Mouse (Mus musculus): Measurements from ENCODE around the gene Col28a1. TPM values are rescaled to one million over a fixed set of nuclear protein-coding genes. Genes with fewer than 3 reads are reported as not detected.

Gene Col28a1
- polyA plus RNA-seq, 1 experiment = 0.17 TPM

- no peak for TF ChIP-seq POLR2A (IDR thresholded peaks at IDR 0.05; ENCODE audit: borderline replicate concordance, extremely low read depth, low read depth, low read length)
- TF ChIP-seq CTCF (IDR thresholded peaks at IDR 0.05; ENCODE audit: insufficient read depth, low read length) = no peak
- H3K4me1 ChIP-seq (ENCODE audit: control insufficient read depth, insufficient read depth, low read length) = no peaks in the 10 kb centered on the region
- no peak for DNase-seq
- WGBS = 86% methylated on average over 2 of the region's 2 CpGs
- no peak overlapping the region for H3K4me3 ChIP-seq (replicated peaks; ENCODE audit: extremely low read depth, low read depth, low read length)
These were observed 16.3 kb downstream of the Col28a1 start for GRCm38 (mm10) chr6:8176116-8176515.

- no peaks in the 10 kb centered on the region for H3K4me1 ChIP-seq (ENCODE audit: control insufficient read depth, insufficient read depth, low read length)
- H3K4me3 ChIP-seq (replicated peaks; ENCODE audit: extremely low read depth, low read depth, low read length) = no peak overlapping the region
- 96% methylated on average over 7 of the region's 7 CpGs for whole genome bisulfite sequencing
- TF ChIP-seq POLR2A (IDR thresholded peaks at IDR 0.05; ENCODE audit: borderline replicate concordance, extremely low read depth, low read depth, low read length) (no peak), CTCF (IDR thresholded peaks at IDR 0.05; ENCODE audit: insufficient read depth, low read length) (no peak)
- DNase-seq = no peak
These were observed 17.1 kb downstream of the Col28a1 start for GRCm38 (mm10) chr6:8175346-8175745.

GRCm38 (mm10) chr6:8174062-8174461 is 18.4 kb downstream of the Col28a1 start:
- DNase-seq = no peak
- 30% methylated on average over 2 of the region's 2 CpGs for WGBS
- TF ChIP-seq CTCF (IDR thresholded peaks at IDR 0.05; ENCODE audit: insufficient read depth, low read length) (no peak), POLR2A (IDR thresholded peaks at IDR 0.05; ENCODE audit: borderline replicate concordance, extremely low read depth, low read depth, low read length) (no peak)

GRCm38 (mm10) chr6:8172101-8172500 is 20.3 kb downstream of the Col28a1 start:
- H3K4me3 ChIP-seq (replicated peaks; ENCODE audit: extremely low read depth, low read depth, low read length) = no peak overlapping the region
- TF ChIP-seq CTCF (IDR thresholded peaks at IDR 0.05; ENCODE audit: insufficient read depth, low read length) (no peak), POLR2A (IDR thresholded peaks at IDR 0.05; ENCODE audit: borderline replicate concordance, extremely low read depth, low read depth, low read length) (no peak)
- DNase-seq = no peak
- WGBS = 83% methylated on average over 1 of the region's 1 CpGs
- no peaks in the 10 kb centered on the region for H3K4me1 ChIP-seq (ENCODE audit: control insufficient read depth, insufficient read depth, low read length)

More at GRCm38 (mm10) chr6:8174062-8174461, 18.4 kb downstream of the Col28a1 start:
- no peaks in the 10 kb centered on the region for H3K4me1 ChIP-seq (ENCODE audit: control insufficient read depth, insufficient read depth, low read length)
- H3K4me3 ChIP-seq (replicated peaks; ENCODE audit: extremely low read depth, low read depth, low read length) = no peak overlapping the region

GRCm38 (mm10) chr6:8164741-8165140 is 27.7 kb downstream of the Col28a1 start:
- WGBS = 63% methylated on average over 1 of the region's 1 CpGs
- no peak for DNase-seq
- Histone ChIP-seq H3K4me3 (replicated peaks; ENCODE audit: extremely low read depth, low read depth, low read length) (no peak overlapping the region), H3K4me1 (ENCODE audit: control insufficient read depth, insufficient read depth, low read length) (no peaks in the 10 kb centered on the region)
- no peak for TF ChIP-seq POLR2A (IDR thresholded peaks at IDR 0.05; ENCODE audit: borderline replicate concordance, extremely low read depth, low read depth, low read length)
- TF ChIP-seq CTCF (IDR thresholded peaks at IDR 0.05; ENCODE audit: insufficient read depth, low read length) = no peak

- Histone ChIP-seq H3K4me1 (ENCODE audit: control insufficient read depth, insufficient read depth, low read length) (no peaks in the 10 kb centered on the region), H3K4me3 (replicated peaks; ENCODE audit: extremely low read depth, low read depth, low read length) (no peak overlapping the region)
- TF ChIP-seq POLR2A (IDR thresholded peaks at IDR 0.05; ENCODE audit: borderline replicate concordance, extremely low read depth, low read depth, low read length) (no peak), CTCF (IDR thresholded peaks at IDR 0.05; ENCODE audit: insufficient read depth, low read length) (no peak)
- DNase-seq = no peak
- 35% methylated on average over 2 of the region's 2 CpGs for WGBS
These were observed 32.4 kb downstream of the Col28a1 start for GRCm38 (mm10) chr6:8160001-8160400.

GRCm38 (mm10) chr6:8157121-8157520 is 35.3 kb downstream of the Col28a1 start:
- H3K4me1 ChIP-seq (ENCODE audit: control insufficient read depth, insufficient read depth, low read length) = no peaks in the 10 kb centered on the region
- TF ChIP-seq POLR2A (IDR thresholded peaks at IDR 0.05; ENCODE audit: borderline replicate concordance, extremely low read depth, low read depth, low read length) (no peak), CTCF (IDR thresholded peaks at IDR 0.05; ENCODE audit: insufficient read depth, low read length) (no peak)
- DNase-seq = no peak
- H3K4me3 ChIP-seq (replicated peaks; ENCODE audit: extremely low read depth, low read depth, low read length) = no peak overlapping the region

GRCm38 (mm10) chr6:8152551-8153361 is 39.7 kb downstream of the Col28a1 start:
- Histone ChIP-seq H3K4me1 (ENCODE audit: control insufficient read depth, insufficient read depth, low read length) (no peaks in the 10 kb centered on the region), H3K4me3 (replicated peaks; ENCODE audit: extremely low read depth, low read depth, low read length) (no peak overlapping the region)
- TF ChIP-seq CTCF (IDR thresholded peaks at IDR 0.05; ENCODE audit: insufficient read depth, low read length) (no peak), POLR2A (IDR thresholded peaks at IDR 0.05; ENCODE audit: borderline replicate concordance, extremely low read depth, low read depth, low read length) (no peak)
- 59% methylated on average over 10 of the region's 10 CpGs for WGBS
- DNase-seq = no peak

- H3K4me3 ChIP-seq (replicated peaks; ENCODE audit: extremely low read depth, low read depth, low read length) = no peak overlapping the region
- H3K4me1 ChIP-seq (ENCODE audit: control insufficient read depth, insufficient read depth, low read length) = no peaks in the 10 kb centered on the region
- TF ChIP-seq CTCF (IDR thresholded peaks at IDR 0.05; ENCODE audit: insufficient read depth, low read length) = no peak
- TF ChIP-seq POLR2A (IDR thresholded peaks at IDR 0.05; ENCODE audit: borderline replicate concordance, extremely low read depth, low read depth, low read length) = no peak
- DNase-seq = no peak
- WGBS = 76% methylated on average over 2 of the region's 2 CpGs
These were observed 43.5 kb downstream of the Col28a1 start for GRCm38 (mm10) chr6:8148916-8149315.

GRCm38 (mm10) chr6:8141881-8142280 is 50.5 kb downstream of the Col28a1 start:
- DNase-seq = no peak
- TF ChIP-seq CTCF (IDR thresholded peaks at IDR 0.05; ENCODE audit: insufficient read depth, low read length) (no peak), POLR2A (IDR thresholded peaks at IDR 0.05; ENCODE audit: borderline replicate concordance, extremely low read depth, low read depth, low read length) (no peak)

More at GRCm38 (mm10) chr6:8141881-8142280, 50.5 kb downstream of the Col28a1 start:
- 40% methylated on average over 1 of the region's 1 CpGs for WGBS
- Histone ChIP-seq H3K4me1 (ENCODE audit: control insufficient read depth, insufficient read depth, low read length) (no peaks in the 10 kb centered on the region), H3K4me3 (replicated peaks; ENCODE audit: extremely low read depth, low read depth, low read length) (no peak overlapping the region)
